Mouse (Mus musculus) kidney, adult 2 months (tissue): ENCODE measurements at regions not wholly inside any gene's neighbourhood (a gene's known extent, or its start where the extent isn't known, plus 50 kb on each side); places are given as distances from the start of the nearest gene placed in this dataset.

ENCODE experiments used
- DNase-seq: peaks from one replicate; pipeline ENCODE4 v3.0.0; 2021
- H3K27ac ChIP-seq: fragments of 200-500 bp; 2 replicates; pipeline ENCODE4 v1.5.1; 2012; ENCODE audit warnings: low read depth, low read length, control low read depth, inconsistent platforms; ENCODE audit not compliant: insufficient read depth
- H3K27me3 ChIP-seq: fragments of 200-500 bp; replicated peaks from 2 replicates; pipeline ENCODE4 v1.6.1; 2012; ENCODE audit warnings: mild to moderate bottlenecking, moderate library complexity, low read length, inconsistent platforms; ENCODE audit not compliant: control insufficient read depth, insufficient read depth
- H3K36me3 ChIP-seq: fragments of 200-500 bp; 2 replicates; pipeline ENCODE4 v1.6.1; 2012; ENCODE audit warnings: mild to moderate bottlenecking, moderate library complexity, low read length, inconsistent platforms; ENCODE audit not compliant: control insufficient read depth, insufficient read depth
- H3K4me1 ChIP-seq: fragments of 200-500 bp; 2 replicates; pipeline ENCODE4 v1.6.1; 2011; ENCODE audit warnings: low read length; ENCODE audit not compliant: control insufficient read depth, insufficient read depth
- H3K4me3 ChIP-seq: fragments of 200-500 bp; 2 replicates; pipeline ENCODE4 v1.5.1; 2011; ENCODE audit warnings: mild to moderate bottlenecking, low read depth, low read length, control low read depth; ENCODE audit not compliant: insufficient read depth
- CTCF ChIP-seq: fragments of 200-500 bp; conservative IDR thresholded peaks from 2 replicates; pipeline ENCODE4 v1.5.1; 2011; ENCODE audit warnings: low read depth, mild to moderate bottlenecking, control low read depth, low read length, moderate library complexity, mixed read lengths; ENCODE audit not compliant: insufficient read depth, insufficient read length
- POLR2A ChIP-seq: fragments of 200-500 bp; IDR thresholded peaks from one replicate; pipeline ENCODE4 v1.6.1; 2011; ENCODE audit warnings: low read depth, low read length, control low read depth
- WGBS: fragments of 180-500 bp; shearing (Covaris S2); methylation state at CpG from one replicate; pipeline ENCODE4 v1.1.7; 2018; 5-methylcytosine and 5-hydroxymethylcytosine counted together

- WGBS: 34% methylated on average over 6 of the region's 7 CpGs
- Histone ChIP-seq H3K36me3 (no peaks in the 10 kb centered on the region), H3K27ac (no peak overlapping the region), H3K4me3 (no peak overlapping the region), H3K4me1 (no peaks in the 10 kb centered on the region), H3K27me3 (no peaks in the 10 kb centered on the region)
- DNase-seq: no peak
- TF ChIP-seq CTCF (no peak), POLR2A (no peak)
These were observed 373.2 kb downstream of the Nedd1 start for GRCm38 (mm10) chr10:92349043-92349442.

GRCm38 (mm10) chr10:92347960-92348675 lies 374.1 kb downstream of the Nedd1 start:
- H3K4me3 ChIP-seq: no peak overlapping the region
- no peaks in the 10 kb centered on the region for H3K36me3 ChIP-seq
- no peak overlapping the region for H3K27ac ChIP-seq
- TF ChIP-seq POLR2A: no peak
- H3K4me1 ChIP-seq: no peaks in the 10 kb centered on the region
- no peaks in the 10 kb centered on the region for H3K27me3 ChIP-seq
- no peak for DNase-seq
- WGBS: 73% methylated on average over 10 of the region's 10 CpGs

GRCm38 (mm10) chr10:92339671-92340070 lies 382.5 kb downstream of the Nedd1 start:
- no peak overlapping the region for H3K27ac ChIP-seq
- TF ChIP-seq POLR2A (no peak), CTCF (no peak)
- no peaks in the 10 kb centered on the region for H3K36me3 ChIP-seq
- 85% methylated on average over 2 of the region's 2 CpGs for WGBS
- no peak for DNase-seq
- no peaks in the 10 kb centered on the region for H3K27me3 ChIP-seq
- no peak overlapping the region for H3K4me3 ChIP-seq
- H3K4me1 ChIP-seq: no peaks in the 10 kb centered on the region; the same call in 1 of the 2 replicates

DNA sequence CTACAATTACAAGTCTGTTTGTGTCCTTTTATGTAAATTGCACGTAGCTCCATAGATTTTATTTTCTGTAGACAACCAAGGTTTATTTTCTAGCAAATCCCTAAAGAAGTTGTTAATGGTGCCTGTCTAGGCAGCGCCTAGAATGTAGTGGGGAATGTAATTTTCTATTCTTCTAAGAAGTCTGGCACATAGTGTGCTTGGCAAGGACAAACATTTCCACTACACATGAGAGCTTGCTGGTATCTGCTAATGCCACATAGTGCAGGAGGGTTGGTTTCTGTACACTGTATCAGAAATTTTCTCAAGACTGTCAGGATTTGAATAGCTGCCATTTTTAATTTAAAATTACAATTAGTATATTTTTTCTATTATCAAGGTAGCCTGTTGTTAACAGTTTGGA lies 385.3 kb downstream of the Nedd1 start:
- TF ChIP-seq CTCF (no peak), POLR2A (no peak)
- no peak for DNase-seq
- H3K27me3 ChIP-seq: no peaks in the 10 kb centered on the region

DNA sequence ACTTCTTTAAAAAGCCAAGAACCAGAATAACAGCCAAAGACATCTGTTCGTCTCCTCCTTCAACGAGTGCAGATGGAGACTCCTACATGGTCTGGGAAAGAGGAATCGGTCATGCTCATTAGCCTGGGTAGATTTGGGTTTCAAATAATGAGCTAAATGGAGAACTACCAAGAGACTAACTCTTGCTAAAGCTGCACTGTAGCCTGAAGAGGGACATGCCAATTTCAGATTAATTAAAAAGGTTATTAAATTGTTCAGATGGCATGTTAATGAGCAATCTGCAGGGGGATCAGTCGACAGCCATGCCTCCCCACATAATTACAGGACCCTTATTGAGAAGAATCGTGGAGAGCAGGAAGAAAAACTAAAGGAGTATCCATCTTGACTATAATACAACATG lies 386.1 kb downstream of the Nedd1 start:
- Histone ChIP-seq H3K27me3 (no peaks in the 10 kb centered on the region), H3K4me1 (no peaks in the 10 kb centered on the region; the same call in 1 of the 2 replicates), H3K36me3 (no peaks in the 10 kb centered on the region), H3K27ac (no peak overlapping the region), H3K4me3 (no peak overlapping the region)
- no peak for DNase-seq
- 59% methylated on average over 5 of the region's 5 CpGs for WGBS
- TF ChIP-seq POLR2A (no peak), CTCF (no peak)

More for the DNA sequence above, 385.3 kb downstream of the Nedd1 start:
- 88% methylated on average over 2 of the region's 2 CpGs for WGBS
- no peak overlapping the region for H3K4me3 ChIP-seq
- no peaks in the 10 kb centered on the region; the same call in 1 of the 2 replicates for H3K4me1 ChIP-seq
- H3K27ac ChIP-seq: no peak overlapping the region
- H3K36me3 ChIP-seq: no peaks in the 10 kb centered on the region

DNA sequence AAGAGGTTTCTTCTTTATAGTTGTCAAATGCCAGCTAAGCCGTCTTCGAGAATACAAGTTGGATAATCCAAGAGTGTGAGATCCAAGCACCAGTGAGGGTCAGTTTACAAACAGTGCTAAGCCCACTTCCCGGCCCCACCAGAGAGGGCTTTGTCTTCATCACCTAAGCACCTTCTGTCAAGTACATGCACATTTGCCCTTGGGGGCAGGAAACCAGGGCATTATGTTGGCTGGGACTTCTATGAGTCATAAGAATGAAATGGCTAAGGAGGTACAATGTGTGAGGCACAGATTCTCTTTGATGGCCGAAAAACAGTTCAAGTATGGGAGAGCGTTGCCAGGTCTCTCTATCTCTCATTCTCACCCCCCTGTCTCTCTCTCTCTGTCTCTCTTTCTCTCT lies 387.1 kb downstream of the Nedd1 start:
- Histone ChIP-seq H3K36me3 (no peaks in the 10 kb centered on the region), H3K27me3 (no peaks in the 10 kb centered on the region), H3K4me1 (no peaks in the 10 kb centered on the region; the same call in 1 of the 2 replicates), H3K4me3 (no peak overlapping the region), H3K27ac (no peak overlapping the region)
- 81% methylated on average over 5 of the region's 5 CpGs for WGBS
- no peak for TF ChIP-seq CTCF
- TF ChIP-seq POLR2A: no peak
- DNase-seq: no peak

GRCm38 (mm10) chr10:92333869-92334268 lies 388.4 kb downstream of the Nedd1 start:
- TF ChIP-seq POLR2A: no peak
- TF ChIP-seq CTCF: no peak
- WGBS: 40% methylated on average over 6 of the region's 6 CpGs
- H3K36me3 ChIP-seq: no peaks in the 10 kb centered on the region
- no peaks in the 10 kb centered on the region for H3K27me3 ChIP-seq
- H3K27ac ChIP-seq: no peak overlapping the region
- H3K4me1 ChIP-seq: no peaks in the 10 kb centered on the region
- peak; percentile 4 for DNase-seq
- no peak overlapping the region for H3K4me3 ChIP-seq
